Mouse (Mus musculus) ES-Bruce4 (cell line): ENCODE data around the gene Ankmy1. TPM values are rescaled to one million over a fixed set of nuclear protein-coding genes. Genes with fewer than 3 reads are reported as not detected.

ENCODE experiments used
- H3K27ac ChIP-seq: 2 replicates; pipeline ENCODE4 v1.5.1; 2012; ENCODE audit warnings: low read length, inconsistent platforms; ENCODE audit not compliant: insufficient read depth
- H3K27me3 ChIP-seq: 2 replicates; pipeline ENCODE4 v1.6.1; 2012; ENCODE audit warnings: mild to moderate bottlenecking, low read length, inconsistent platforms; ENCODE audit not compliant: control insufficient read depth, poor library complexity, insufficient read depth, severe bottlenecking
- H3K36me3 ChIP-seq: 2 replicates; pipeline ENCODE4 v1.6.1; 2012; ENCODE audit warnings: inconsistent platforms, mild to moderate bottlenecking, low read length, moderate library complexity; ENCODE audit not compliant: control insufficient read depth, poor library complexity, insufficient read depth, severe bottlenecking
- H3K4me1 ChIP-seq: one replicate; pipeline ENCODE4 v1.8.1; 2011; ENCODE audit warnings: low read length; ENCODE audit not compliant: control insufficient read depth, insufficient read depth
- H3K4me3 ChIP-seq: 2 replicates; pipeline ENCODE4 v1.5.1; 2011; ENCODE audit warnings: low read depth, mild to moderate bottlenecking, low read length
- H3K9ac ChIP-seq: 2 replicates; pipeline ENCODE4 v1.6.1; 2012; ENCODE audit warnings: low read depth, mild to moderate bottlenecking, inconsistent platforms; ENCODE audit not compliant: poor library complexity, severe bottlenecking
- H3K9me3 ChIP-seq: replicated peaks from 2 replicates; pipeline ENCODE4 v1.6.1; 2012; ENCODE audit warnings: mild to moderate bottlenecking, low read length, inconsistent platforms; ENCODE audit not compliant: control insufficient read depth, poor library complexity, insufficient read depth, severe bottlenecking
- CTCF ChIP-seq: IDR thresholded peaks from one replicate; pipeline ENCODE4 v1.8.1; 2011; ENCODE audit warnings: low read depth, low read length
- EP300 ChIP-seq: IDR thresholded peaks from 2 replicates; pipeline ENCODE4 v1.6.1; 2011; ENCODE audit warnings: low read depth, low read length; ENCODE audit not compliant: insufficient read depth
- POLR2A ChIP-seq: IDR thresholded peaks from one replicate; pipeline ENCODE4 v1.8.1; 2011; ENCODE audit warnings: low read length; ENCODE audit not compliant: insufficient read depth
- polyA plus RNA-seq: library from polyadenylated mRNA; stranded (reverse); fragments of >200 nt; gene quantifications from 2 replicates; pipeline ENCODE4 v1.2.4, GENCODE M21; 2011; ENCODE audit warnings: low read depth; ENCODE audit not compliant: missing spikeins, insufficient read depth, insufficient read length

Gene Ankmy1
- not detected in 2 replicates for polyA plus RNA-seq

DNA sequence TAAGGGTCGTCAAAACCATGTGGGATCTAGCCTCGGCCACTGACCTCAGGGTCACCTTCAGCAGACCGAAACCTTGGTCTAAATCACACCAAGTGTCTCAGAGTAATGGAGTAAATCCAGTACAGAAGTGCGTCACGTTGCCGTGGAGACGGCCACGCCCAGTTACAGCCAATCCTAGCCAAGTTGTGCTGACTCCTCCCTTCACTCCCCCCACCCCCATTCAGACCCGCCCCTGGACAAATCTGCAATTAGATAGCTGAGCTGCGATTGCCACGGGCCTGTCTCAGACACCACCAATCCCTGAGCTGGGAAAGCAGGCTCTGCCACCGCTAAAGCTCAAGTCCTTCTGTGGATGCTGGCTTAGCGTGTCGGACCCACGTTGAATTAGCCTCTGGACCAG is at the start of gene Ankmy1:
Ankmy1 (minus strand) TSS at position 121 of the 400 bp plus-strand sequence.
- H3K4me3 ChIP-seq = peak within 1 kb of the TSS; percentile 39
- H3K9ac ChIP-seq = no peak within 1 kb of the TSS
- no peaks in the 10 kb centered on the region for H3K27me3 ChIP-seq
- H3K4me1 ChIP-seq = no peaks in the 10 kb centered on the region
- no peaks in the 10 kb centered on the region for H3K36me3 ChIP-seq
- no peak within 1 kb of the TSS for H3K27ac ChIP-seq
- no peaks in the 10 kb centered on the region for H3K9me3 ChIP-seq
- TF ChIP-seq POLR2A (no peak), CTCF (no peak), EP300 (no peak)

DNA sequence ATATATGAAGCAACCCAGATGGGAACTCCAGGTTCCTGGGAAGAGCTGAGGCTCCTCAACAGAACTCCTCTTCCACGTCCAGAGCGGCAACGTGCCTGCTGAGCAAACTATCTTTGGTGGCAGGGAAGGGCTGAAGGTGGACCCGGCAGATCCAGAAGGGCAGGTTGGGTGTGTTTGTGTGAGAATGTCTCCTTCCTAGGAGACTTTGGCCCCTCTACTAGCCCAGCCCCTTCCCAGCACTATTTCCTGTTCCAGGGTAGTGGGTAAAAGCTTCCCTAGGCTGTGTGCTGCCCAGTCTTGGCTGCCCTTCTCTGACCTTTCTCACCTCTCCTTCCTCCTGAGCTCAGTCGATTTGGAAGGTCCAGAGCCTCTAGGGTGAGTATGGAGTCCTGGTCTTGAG is 47.9 kb upstream of the Ankmy1 start, which contains the start of gene Gpr35:
Gpr35 (plus strand) TSS at position 259 of the 400 bp plus-strand sequence.
- Histone ChIP-seq H3K4me3 (no peak within 1 kb of the TSS), H3K36me3 (no peaks in the 10 kb centered on the region), H3K9me3 (no peaks in the 10 kb centered on the region), H3K9ac (no peak within 1 kb of the TSS), H3K27me3 (no peaks in the 10 kb centered on the region), H3K27ac (no peak within 1 kb of the TSS), H3K4me1 (no peaks in the 10 kb centered on the region)
- no peak for TF ChIP-seq EP300
- no peak for TF ChIP-seq POLR2A
- no peak for TF ChIP-seq CTCF

DNA sequence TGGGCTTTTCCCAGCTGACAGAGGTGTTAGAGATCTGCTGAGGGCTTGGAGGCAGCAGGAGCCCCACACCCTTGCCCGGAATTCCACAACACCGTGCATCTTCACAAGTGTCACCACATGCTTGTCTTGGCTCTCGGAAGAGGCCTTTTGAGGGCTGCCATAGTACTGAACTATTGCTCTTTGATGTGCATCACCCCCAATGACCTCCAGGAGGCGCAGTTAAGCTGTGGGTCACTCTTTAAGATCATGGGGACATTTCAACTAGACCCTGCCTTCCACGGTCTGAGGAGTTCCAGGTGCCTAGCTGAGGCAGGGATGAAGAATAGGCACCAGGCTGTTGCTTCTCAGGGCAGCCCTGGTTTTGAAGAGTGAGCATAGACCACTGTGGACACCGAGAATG is 46.7 kb upstream of the Ankmy1 start:
- H3K9ac ChIP-seq = no peak overlapping the region
- H3K27ac ChIP-seq = no peak overlapping the region
- TF ChIP-seq POLR2A (no peak), CTCF (peak; percentile 42)
- H3K9me3 ChIP-seq = no peaks in the 10 kb centered on the region
- H3K4me3 ChIP-seq = no peak overlapping the region
- no peaks in the 10 kb centered on the region for H3K36me3 ChIP-seq
- H3K4me1 ChIP-seq = no peaks in the 10 kb centered on the region
- no peaks in the 10 kb centered on the region for H3K27me3 ChIP-seq

DNA sequence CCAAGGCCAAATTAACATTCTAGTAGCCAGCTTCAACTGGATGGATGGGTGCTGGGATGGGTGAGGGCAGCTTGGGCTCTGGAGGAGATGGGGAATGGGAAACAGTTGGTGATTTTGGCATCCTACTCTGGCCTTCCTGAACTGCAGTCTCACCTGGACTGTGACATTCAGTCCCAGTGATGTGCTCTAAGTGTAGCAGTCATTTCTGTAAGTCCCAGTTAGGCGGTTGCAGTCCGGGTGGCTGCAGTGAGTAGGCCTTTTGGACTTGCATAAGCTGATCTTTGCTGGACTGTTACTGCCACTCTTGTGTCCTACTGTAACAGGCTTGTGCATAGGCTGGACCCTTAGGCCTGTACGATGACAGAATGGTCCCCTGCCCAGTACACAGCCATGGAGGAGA is 45.3 kb upstream of the Ankmy1 start:
- Histone ChIP-seq H3K9ac (no peak overlapping the region), H3K9me3 (no peaks in the 10 kb centered on the region), H3K4me1 (no peaks in the 10 kb centered on the region), H3K27ac (no peak overlapping the region), H3K27me3 (no peaks in the 10 kb centered on the region), H3K4me3 (no peak overlapping the region), H3K36me3 (no peaks in the 10 kb centered on the region)
- TF ChIP-seq CTCF = no peak
- no peak for TF ChIP-seq EP300
- TF ChIP-seq POLR2A = no peak

DNA sequence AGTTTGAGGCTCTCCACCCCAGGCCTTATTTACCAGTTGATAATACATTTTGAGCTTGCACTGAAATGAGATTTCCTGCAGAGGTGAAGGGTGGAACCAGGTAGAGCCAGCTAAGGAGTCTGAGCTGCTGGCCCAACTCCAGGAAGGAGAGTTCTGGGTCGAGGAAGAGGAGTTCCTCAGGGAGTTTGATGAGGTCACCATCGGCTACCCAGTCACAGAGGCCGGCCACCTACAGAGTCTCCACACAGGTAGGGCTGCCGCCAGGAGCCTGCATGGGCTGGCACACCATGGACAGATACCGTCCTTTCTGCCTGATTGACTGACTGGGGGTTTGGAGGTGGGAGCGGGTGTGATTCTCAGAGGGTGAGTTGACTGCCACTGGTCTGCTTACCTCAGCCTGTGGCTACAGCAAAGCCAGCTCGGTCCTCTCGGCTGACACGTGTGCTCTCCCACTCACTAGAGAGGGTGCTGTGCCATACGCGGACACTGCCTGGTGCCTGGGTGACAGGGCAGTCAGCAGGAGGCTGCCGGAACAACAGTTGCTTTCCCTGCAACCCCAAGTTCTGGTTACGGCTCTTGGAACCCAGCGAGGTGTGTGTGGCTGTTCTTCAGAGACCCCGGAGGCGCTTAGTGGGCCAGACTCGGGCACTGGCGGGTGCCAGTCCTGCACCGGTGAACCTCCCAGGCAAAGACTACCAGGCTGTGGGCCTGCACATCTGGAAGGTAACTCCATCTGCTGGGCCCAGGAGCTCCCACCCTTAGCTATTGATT is 40.7 kb upstream of the Ankmy1 start:
- Histone ChIP-seq H3K4me1 (no peaks in the 10 kb centered on the region), H3K36me3 (no peaks in the 10 kb centered on the region), H3K27ac (no peak overlapping the region)

DNA sequence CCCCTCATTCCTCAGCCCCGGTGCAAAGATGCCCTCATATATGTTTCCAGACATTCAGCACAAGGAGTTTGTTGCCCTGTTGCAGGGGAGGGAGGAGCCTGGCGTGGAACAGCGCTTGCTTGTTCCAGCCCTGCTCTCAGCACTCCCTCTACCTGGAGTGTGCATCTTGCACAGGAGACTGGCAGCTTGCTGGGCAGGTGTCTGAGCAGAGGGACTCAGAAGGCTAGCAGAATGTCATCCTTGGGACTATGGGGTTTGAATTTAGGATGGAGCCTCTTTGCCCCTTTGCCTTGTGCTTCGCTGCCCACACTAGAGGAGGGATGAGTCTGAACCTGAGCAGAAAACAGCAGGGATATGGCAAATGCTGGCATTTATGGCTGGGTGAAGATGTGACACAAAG is 37.0 kb upstream of the Ankmy1 start:
- no peaks in the 10 kb centered on the region for H3K9me3 ChIP-seq
- no peak overlapping the region for H3K4me3 ChIP-seq
- no peak overlapping the region for H3K9ac ChIP-seq
- no peak for TF ChIP-seq CTCF
- no peak for TF ChIP-seq POLR2A
- TF ChIP-seq EP300 = no peak
- H3K36me3 ChIP-seq = no peaks in the 10 kb centered on the region
- no peak overlapping the region for H3K27ac ChIP-seq
- H3K27me3 ChIP-seq = no peaks in the 10 kb centered on the region
- H3K4me1 ChIP-seq = no peaks in the 10 kb centered on the region

More for the DNA sequence above, 40.7 kb upstream of the Ankmy1 start:
- H3K9me3 ChIP-seq = no peaks in the 10 kb centered on the region
- no peaks in the 10 kb centered on the region for H3K27me3 ChIP-seq
- TF ChIP-seq POLR2A (no peak), EP300 (no peak), CTCF (no peak)
- no peak overlapping the region for H3K4me3 ChIP-seq
- no peak overlapping the region for H3K9ac ChIP-seq
